Mouse (Mus musculus): Measurements from ENCODE around the gene Lrba.

The Lrba gene

DNA sequence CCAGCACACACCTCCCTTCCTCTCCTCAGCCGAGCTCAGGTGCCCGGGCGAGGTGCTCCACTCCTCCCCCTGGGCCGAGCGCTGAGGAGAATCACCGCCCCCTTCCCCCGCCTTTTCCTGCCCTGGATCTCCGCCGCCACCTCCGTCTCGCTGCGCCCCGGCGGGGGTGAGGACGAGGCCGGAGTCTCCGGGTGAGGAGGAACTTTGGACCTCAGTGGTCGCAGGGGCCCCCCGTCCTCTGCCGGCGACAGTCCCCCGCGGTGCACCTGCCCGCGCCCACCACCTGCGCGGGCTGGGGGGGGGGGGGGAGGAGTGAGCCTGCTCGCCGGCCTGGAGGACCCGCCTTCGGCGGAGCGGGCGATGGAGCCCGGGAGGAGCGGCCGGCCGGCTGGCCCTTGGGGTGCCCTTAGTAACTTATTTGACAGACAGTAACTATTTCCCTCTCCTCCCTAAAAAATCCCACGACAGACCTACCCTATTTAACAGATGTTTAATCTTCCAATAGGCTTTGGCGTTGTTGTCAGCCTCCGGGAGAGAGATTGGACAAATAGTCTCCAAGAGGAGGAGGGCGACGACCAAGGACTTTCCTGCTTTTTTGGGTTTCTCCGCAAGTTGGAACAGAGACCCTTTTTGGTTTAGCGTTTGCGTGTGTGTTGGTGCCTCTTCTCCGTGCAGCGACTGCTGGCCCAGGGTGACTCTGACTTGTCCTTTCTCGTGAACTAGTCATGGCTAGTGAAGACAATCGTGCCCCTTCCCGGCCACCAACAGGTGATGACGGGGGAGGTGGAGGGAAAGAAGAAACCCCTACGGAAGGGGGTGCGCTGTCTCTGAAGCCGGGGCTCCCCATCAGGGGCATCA is at the start of gene Lrba:
TSS of gene Lrba (plus strand) at position 117 of the 858 bp plus-strand sequence.
- in situ Hi-C loops (cut with MboI, MseI): no loop called here

DNA sequence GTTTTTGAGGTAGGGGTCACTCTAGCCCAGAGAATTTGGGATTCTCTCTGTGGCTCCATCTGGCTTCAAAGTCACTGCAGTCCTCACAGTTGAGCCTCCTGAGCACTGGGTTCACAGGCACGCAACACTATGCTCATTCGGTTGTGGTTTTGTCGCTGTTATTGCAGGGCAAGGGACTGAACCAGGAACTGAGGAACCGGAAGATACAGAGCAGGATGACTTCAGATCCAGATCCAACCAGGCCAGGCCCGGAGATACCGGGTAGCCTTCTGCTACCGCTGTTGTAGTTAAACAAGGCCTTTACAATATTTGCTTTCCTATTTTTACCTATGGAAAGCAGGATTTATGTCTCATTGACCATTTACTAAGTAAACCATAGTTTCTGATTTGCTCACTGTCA is 44.8 kb upstream of the Lrba start:
- in situ Hi-C loops (cut with MboI, MseI): no loop called here

DNA sequence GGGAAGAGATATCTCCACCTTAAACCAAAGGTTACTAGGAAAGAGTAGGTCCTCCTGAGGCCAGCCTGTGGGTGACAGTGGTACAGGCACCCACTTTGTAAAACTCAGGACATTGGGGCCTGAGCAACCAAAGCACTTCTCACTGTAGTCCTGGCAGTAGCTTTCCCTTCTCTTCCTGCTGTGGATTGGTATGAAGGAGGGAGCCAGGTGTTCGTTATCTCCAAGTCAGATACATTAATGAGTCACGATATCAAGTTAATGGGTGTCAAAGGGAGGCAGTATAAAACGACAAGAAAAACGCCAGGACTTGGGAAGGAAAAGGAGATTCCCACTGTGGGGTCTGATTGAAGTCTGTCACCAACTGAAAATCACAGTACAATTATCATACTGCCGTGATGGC is 43.4 kb upstream of the Lrba start:
- in situ Hi-C loops (cut with MboI, MseI): no loop called here

DNA sequence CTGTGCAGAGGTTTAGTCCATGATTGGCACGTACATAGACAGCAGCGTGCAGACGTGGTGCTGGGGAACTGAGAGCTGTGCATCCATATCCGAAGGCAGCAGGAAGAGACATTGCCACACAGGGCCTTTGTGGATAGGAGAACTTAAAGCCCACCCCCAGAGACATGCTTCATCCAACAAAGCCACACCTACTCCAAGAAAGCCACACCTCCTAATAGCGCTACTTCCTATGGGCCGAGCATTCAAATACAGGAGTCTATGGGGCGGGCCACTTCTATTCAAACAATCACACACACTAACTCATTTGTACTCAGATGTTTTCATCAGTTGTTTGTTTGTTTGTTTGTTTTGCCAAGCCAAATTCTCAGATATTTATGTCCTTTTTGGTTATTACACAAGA is 39.9 kb upstream of the Lrba start:
- in situ Hi-C loops (cut with MboI, MseI): no loop called here

DNA sequence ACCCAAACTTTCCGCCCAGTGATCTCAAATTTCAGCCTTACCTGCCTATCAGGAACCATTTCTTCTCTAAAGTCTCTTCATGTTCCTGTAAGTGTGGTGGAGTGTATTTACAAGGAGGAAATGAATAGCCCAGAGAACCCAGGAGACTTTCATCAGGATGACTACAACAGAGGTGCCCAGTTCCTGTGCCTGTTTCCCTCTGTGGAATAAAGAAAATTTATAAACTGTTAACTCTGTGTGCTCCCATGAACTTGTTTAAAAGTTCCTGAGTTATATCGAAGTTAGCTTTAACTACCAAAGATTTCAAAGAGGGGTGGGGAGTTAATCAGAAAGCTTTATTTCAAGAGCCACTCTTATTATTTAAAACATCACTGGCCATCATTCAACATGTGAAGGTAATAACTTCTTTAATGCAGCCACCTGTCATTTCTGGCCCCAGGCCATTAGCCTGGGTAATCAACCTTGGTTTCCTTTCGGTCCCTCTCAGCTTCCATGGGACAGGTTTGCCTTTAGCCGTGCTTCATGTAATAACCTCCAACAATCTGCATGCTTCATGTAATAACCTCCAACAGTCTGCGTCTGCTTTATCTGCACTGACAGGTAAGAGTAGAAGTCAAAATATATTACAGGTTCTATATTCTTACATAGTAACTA is 36.6 kb upstream of the Lrba start:
- in situ Hi-C loops (cut with MboI, MseI): no loop called here

DNA sequence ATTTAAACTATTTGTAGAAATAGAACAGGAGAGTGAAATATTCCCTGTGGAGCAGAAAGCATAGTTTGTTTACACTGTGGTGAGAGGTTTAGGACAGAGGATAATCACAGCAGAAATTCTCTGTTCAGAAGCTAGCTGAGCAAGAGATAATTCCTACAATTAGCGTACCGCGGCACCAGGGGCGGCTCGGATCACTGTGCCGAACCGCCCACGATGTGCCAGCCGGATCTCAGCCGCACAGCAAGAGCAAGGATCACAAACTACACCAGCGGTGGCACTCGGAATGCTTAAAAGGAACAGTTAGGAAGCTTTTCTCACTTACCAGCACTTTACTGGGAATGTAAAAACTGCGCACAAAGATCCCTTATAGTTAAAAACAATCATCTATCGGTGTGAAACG is 28.5 kb upstream of the Lrba start:
- in situ Hi-C loops (cut with MboI, MseI): no loop called here

DNA sequence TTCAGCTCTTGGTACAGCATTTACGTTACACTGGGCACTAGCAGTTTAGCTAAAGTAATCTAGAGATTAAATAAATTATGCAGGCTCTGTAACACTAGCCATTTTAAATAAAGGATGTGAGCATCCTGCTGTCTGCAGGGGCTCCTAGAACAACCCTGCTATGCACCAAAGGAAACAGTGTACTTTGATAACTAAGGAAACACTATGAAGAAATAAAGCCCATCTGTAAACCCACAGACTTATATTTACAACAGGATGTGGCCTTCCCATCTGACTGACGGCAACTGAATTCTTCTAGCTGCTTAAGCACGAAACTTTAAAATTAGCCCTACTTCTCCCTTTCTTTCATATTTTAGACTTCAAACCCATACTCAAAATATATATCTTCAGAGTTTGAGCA is 28.0 kb upstream of the Lrba start:
- in situ Hi-C loops (cut with MboI, MseI): no loop called here

DNA sequence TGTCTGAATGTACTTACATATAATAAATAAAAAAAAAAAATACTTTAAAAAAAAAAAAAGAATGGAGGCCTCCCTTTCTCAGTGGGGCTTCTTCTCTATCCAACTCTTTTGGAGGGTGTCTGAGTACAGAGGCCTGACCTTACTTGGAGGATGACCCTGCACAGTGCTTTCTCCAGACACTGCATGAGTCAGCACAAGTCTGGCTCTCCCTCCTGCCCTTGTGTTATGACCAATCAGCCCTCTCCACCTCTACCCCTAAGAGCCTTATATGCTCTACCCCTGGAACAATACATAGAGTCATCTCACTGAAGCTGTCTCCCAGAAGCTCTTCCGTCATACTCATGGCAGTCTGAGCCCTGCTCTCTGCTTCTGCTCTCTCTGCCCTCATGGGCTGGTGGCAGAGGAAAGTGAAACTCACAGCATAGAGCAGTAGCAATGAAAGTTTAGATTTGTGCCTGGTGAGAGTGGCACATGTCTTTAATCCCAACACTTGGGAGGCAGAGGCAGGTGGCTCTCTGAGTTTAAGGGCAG is 22.8 kb upstream of the Lrba start:
- in situ Hi-C loops (cut with MboI, MseI): no loop called here

DNA sequence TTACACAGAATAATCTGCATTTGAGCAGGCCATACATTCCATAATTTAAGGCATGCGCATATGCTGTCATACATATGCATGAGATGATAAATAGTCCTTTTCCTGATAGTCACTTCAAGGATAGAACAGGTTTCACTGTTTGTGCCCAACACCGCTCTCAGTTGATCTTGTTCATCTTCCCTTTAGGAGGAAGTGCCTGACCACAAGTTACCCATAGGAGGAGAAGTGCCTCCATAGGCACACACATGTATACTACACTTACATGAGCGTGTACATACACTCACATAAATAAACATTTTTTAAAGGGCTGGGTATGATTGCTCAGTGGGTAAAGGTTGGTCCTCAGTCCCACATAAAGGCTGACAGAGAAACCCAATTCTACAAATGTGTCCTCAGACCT is 22.0 kb upstream of the Lrba start:
- in situ Hi-C loops (cut with MboI, MseI): no loop called here

DNA sequence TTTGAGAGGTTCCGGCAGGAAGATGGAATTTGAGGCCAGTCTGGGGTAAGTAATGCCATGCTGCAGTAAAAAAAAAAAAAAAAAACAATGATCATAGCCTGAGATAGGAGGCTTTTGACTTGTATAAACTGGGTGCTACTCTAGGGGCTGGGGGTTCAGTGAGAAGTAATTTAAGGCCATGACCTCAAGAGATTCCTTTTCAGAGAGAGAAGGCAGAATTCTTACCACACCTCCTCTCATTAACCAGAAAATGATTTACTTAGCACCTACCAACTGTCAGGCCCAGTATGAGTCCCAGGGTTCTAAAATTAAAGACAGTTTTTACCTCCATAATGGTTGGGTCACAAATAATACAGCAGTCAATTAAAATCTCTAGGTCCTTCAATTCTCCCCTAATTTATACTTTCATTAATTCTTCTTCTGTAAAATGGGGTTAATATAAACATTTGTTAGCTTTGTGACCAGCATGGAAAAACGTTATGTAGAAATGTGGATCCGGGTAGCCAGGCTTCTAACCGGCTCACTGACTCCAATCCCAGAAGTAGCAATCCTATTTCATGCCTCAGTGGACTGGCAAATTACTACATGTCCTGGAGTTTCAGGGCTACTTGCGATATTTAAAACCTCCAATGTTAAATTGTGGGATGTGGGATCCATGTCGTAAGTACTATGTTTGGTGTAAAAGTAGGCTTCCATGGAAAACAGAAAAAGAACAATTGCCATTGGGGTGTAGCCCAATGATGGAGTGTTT is 19.7 kb upstream of the Lrba start:
- in situ Hi-C loops (cut with MboI, MseI): no loop called here

DNA sequence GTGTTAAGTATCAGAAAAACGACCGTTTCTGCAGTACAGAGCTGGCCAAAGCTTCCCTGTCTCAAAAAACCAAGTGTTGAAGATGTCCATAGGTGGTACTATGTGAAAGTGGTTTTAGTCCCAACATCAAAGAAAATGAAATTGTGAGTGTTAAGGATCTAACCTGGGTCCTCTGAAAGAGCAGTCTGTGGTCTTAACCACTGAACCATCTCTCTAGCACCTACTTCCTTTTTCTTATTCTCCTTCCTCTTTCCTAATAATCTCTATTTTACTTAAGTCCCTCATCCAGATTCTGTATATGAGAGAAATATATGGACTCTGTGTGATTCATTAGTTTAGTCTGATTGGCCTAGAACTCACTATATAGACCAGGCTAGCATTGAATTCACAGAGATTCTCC is 17.9 kb upstream of the Lrba start:
- in situ Hi-C loops (cut with MboI, MseI): no loop called here

DNA sequence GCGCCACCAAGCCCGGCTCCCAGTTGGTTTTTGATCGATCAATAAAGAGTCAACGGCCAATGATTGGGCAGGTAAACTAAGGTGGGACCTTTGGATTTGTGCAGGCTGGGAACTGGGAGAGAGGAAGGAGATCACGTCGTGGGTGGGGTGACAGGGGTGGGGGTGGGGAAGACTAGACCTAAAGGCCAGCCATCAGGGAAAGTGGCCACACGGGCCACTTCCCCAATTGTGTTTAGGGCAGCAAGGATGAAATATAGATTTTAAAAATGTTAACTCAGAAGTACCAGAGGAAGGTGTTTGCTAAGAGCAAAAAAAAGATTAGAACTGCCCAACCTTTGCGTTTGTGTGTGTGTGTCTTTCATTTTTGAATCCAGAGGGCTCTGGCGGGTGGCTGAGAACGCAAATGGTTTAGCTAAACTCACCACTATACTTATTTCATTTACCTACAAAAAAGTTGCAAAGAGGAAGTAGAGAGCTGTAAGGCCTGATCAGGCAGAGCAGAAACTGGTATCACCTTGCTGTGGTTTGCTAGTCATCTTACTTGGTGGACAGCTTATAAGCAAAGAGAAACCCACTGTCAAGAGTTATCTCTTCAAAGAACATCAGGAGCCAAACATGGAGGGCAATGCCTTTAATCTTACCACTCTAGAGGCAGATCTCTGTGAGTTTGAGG is 14.1 kb upstream of the Lrba start:
- in situ Hi-C loops (cut with MboI, MseI): loop anchor here (5.0 to 10.0 kb wide), 2 partner anchors 48 to 1086 kb away; no protein-coding TSS in a partner anchor

DNA sequence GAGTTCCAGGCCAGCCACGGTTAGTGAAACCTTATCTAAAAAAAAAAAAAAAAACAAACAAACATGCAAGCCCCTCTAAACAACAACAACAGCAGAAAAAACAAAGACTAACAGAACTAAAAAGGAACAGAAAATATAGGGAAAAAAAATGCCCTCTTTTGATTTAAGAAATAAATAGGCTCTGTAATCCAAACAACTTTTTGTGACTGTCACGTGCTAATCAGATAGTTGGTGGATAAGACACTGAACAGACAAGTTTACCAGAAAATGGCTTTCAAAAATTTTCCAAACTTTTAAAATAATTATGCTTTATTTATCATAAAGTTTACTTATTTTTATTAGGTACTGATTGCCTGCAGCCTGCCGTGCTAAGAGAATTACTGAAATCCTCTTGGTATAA is 13.5 kb upstream of the Lrba start:
- in situ Hi-C loops (cut with MboI, MseI): loop anchor here (5.0 to 10.0 kb wide), 2 partner anchors 49 to 1086 kb away; no protein-coding TSS in a partner anchor

DNA sequence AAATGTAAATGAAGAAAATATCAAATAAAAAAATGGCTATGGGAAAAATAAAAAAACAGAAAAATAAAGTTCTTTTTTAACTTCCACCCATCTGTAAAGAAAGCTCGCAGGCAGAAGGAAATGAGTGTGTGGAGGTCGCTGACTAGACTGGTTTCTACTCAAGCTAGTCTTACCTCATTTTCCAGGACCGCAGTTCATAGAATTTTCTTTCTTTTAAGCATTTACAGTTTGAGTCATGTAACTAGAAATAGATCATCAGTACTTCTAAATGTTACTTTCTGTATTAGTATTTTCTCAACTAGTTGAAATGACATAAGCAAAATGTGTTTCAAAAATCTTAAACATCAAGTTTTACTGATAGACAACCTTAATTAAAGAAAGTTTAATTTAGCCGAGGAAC is 10.2 kb upstream of the Lrba start:
- in situ Hi-C loops (cut with MboI, MseI): loop anchor here (5.0 to 10.0 kb wide), 2 partner anchors 52 to 1089 kb away; no protein-coding TSS in a partner anchor

DNA sequence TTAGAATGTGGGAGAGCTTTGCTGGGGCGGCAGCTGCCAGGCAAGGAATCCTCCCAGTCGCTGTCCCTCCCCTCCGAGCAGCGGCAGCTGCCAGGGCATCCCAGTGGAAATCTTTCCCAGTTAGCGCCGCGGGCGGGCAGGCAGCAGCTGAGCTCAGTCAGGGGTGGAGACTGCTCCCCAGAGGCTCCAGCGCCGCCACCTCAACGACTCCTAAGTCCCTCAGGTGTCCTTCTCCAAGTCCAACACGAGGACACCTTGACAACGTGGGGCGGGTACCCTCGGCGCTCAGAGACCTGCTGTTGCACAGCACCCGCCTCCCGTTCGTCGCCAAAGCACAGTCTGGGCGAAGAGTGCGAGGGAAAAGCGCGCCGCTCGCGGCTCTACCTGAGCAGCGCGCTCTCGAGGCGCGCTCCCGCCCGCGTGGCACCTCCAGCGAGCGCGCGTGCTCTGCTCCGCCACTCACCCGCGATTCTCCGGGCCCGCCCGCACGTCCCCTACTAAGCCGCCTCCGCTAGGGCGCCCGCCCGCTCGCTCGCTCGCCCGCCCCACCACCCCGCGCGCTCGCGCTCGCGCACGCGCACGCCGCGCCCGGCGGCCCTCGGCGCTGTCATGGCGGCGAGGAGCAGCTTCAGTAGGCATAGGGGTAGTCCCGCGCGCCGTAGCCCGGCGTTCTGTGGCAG is 706 bp upstream of the Lrba start:
- in situ Hi-C loops (cut with MboI, MseI): no loop called here

DNA sequence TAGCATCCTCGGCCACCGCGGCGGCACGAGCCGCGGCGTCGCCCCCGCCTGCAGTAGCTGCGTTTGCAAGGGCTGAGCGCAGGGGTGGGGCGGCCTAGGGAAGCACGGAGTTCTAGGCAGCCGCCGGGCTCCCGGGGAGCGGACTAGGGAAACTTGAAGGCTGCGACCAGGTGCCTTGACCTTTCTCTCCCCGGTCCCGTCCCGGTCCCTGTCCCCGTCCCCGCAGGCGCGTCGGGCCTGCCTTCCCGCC is 241 bp upstream of the Lrba start:
- in situ Hi-C loops (cut with MboI, MseI): no loop called here

DNA sequence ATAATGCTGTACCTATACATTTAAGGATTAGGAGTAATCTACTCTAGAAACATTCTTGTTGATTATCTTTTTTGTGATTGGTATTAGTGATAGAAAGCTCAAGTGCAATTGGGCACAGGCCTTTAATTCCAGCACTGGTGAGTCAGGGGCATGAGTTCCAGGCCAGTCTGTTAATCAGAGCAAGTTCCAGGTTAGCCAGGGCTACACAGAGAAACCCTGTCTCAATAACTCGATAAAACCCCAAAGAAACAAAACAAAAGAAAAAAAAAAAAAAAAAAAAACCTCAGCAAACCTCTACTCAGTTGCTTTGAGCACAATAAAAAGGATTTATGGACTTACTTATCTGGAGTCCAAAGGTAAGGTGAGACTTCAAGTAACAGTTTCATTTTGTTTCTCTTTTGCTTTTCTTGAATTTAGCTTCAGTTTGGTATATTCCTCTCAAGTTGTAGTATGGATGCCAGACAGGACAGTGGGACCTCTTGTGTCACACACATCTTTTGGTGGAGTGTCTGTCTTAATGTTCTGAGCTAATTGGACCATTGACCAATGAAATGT is 7.1 kb downstream of the Lrba start:
- in situ Hi-C loops (cut with MboI, MseI): no loop called here

DNA sequence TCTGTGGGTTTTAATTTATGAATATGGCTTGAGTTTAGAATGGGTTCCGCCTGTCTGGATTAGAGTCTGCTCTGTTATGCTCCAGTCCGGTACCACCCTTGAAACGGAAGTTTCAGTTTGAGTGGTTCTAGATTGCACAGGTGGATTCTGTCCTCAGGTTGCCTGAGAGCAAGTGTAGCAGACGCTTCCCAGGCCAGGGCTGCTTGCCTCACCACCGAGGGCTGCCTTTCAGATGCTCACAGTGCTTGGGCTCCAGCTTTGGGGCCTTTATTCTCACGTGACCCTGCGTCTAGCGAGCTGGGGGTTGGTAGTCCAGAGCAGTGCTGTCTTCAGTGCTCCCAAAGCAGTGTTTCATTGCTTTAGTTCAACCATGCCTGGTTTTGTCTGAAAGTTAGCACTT is 22.7 kb downstream of the Lrba start:
- in situ Hi-C loops (cut with MboI, MseI): no loop called here

DNA sequence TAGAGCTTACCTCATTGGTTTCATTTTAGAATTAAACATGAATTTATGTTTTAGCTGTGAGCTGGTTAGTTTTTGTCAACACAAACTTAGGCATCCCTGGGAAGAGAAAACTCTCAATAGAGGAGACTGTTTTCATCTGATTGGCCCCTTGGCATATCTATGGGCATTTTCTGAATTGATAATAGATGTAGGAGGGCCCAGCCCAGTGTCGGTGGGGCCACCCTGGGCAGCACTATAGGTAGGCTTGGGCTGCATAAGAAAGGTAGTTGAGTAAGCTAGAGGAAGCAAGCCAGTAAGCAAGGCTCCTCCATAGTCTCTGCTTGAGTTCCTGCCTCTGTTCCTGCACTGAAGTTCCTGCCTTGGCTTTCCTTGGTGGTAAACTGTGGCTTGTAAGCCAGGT is 26.7 kb downstream of the Lrba start:
- in situ Hi-C loops (cut with MboI, MseI): no loop called here

DNA sequence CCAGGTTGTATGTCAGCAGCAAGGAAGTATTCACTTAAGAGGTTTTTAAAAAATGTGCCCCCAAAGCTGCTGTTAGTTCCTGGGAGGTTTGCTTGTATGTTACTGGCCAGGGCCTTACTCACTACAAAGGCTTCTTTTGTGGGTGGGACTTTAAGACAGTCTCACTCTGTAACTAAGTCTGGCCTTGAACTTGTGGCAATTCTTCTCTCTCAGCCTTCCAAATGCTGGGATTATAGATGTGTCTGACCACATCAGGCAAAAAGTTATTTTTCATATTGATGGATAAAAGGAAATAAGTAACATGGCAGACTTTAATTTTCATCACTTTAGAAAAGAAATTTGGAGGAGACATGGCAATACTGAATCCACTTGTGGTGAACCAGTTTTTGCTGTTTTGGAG is 28.1 kb downstream of the Lrba start:
- in situ Hi-C loops (cut with MboI, MseI): no loop called here

DNA sequence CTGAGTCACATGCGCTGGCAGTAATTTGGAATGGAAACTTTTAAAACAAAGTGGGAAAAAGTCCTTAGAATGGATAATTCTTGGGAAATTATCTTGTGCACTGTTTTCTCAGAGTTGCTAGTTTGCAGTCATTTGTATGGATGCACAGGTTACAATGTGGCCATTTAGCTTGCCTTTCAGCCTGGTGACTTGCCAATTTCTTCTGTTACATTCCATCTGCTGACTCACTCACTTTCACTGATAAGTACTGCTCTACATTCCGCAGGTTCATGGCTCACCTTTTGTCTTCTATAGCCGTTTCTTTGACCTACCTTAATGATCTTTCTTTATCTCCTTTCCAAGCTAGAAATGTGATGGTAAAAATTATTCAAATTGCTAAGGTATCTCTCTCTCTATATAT is 28.6 kb downstream of the Lrba start:
- in situ Hi-C loops (cut with MboI, MseI): no loop called here

Measured in regulatory T cell (primary cell).